13 mouse cellular contexts compared by ENCODE assay signal in the genomic region with DNA sequence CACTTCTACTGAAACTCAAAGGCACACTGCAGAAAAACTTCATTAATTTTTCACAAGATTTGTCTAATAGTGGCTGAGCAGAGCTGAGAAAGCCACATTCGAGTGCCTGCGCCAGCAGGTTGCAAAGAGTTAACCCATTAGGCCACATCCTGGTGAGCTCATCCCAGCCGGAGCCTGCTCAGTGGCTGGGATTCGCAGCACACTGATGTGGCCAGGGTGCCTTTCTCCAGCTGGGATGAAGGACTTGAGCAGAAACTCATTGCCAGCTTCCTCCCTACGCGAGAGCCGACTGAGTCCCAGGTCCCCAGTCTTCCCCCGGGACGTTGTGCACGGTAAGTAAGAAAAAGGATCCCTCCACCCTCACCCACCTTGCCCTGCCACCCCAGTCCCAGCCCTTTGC. TPM values are rescaled to one million over a fixed set of nuclear protein-coding genes. Genes with fewer than 3 reads are reported as not detected.
DNase-seq lines count a peak whose midpoint lies in the region; ATAC-seq and TF ChIP-seq lines count a peak whose summit lies in the region.
"Had no signal": no experiment of that assay in that cellular context is flagged by ENCODE, and none has a peak within 500 bp of the region (broad histone marks: within the 10 kb centered on the region; RNA-seq: fewer than 3 reads in every experiment).

Gene Pirt (plus strand): TSS at position 171 of the 400 bp plus-strand sequence.

- peak within 1 kb of the TSS; percentile 63 for H3K9ac ChIP-seq in heart, adult 2 months (ENCODE audit: low read depth, low read length)
- H3K9ac ChIP-seq in intestine, embryonic 16.5 days (ENCODE audit: low read depth, low read length) = peak within 1 kb of the TSS; percentile 27; the same call in 1 of the 2 replicates
- H3K9ac ChIP-seq: forebrain, embryonic 13.5 days had no signal

- intact Hi-C loops in heart, adult 2 months (cut with DNase I) = no loop called here

- H3K4me3 ChIP-seq in heart, adult 2 months = peak within 1 kb of the TSS; percentile 9
- peak within 1 kb of the TSS; percentile 69 for H3K4me3 ChIP-seq in E14TG2a.4 (replicated peaks; ENCODE audit: low read length)
- no peak within 1 kb of the TSS for H3K4me3 ChIP-seq in intestine, embryonic 16.5 days (ENCODE audit: low read length)
- H3K4me3 ChIP-seq in forebrain, embryonic 10.5 days = no peak within 1 kb of the TSS
- H3K4me3 ChIP-seq: forebrain, embryonic 13.5 days had no signal

- DNase-seq in heart, adult 2 months = peak; percentile 21 to 22
- no peak for DNase-seq in heart, adult 8-10 months (ENCODE audit: low spot score)
- no peak for DNase-seq in adrenal gland, postnatal 4 days (ENCODE audit: low spot score in 2 of 2)
- DNase-seq in yolk sac, embryonic 10.5 days (ENCODE audit: low spot score) = no peak
- DNase-seq in forebrain, embryonic 10.5 days (ENCODE audit: extremely low spot score, low spot score) = no peak
- no peak for DNase-seq in layer of hippocampus, adult 9-10 months (ENCODE audit: low spot score)
- DNase-seq: cerebellum, adult 18-20 months had no signal

- no peaks in the 10 kb centered on the region; the same call in 1 of the 2 replicates for H3K4me1 ChIP-seq in heart, adult 2 months (ENCODE audit: control insufficient read depth, insufficient read depth, low read length)
- H3K4me1 ChIP-seq in E14TG2a.4 (replicated peaks; ENCODE audit: low read depth, low read length) = peaks cover 50% of the 10 kb centered on the region
- peaks cover 7% of the 10 kb centered on the region; the same call in 1 of the 2 replicates for H3K4me1 ChIP-seq in intestine, embryonic 16.5 days (ENCODE audit: control insufficient read depth, insufficient read depth, low read length)
- H3K4me1 ChIP-seq in forebrain, embryonic 10.5 days = peaks cover 16% of the 10 kb centered on the region

- H3K9me3 ChIP-seq in E14TG2a.4 (ENCODE audit: low read length) = no peaks in the 10 kb centered on the region
- no peaks in the 10 kb centered on the region for H3K9me3 ChIP-seq in intestine, embryonic 16.5 days (ENCODE audit: control insufficient read depth, low read length)
- H3K9me3 ChIP-seq in forebrain, embryonic 10.5 days = no peaks in the 10 kb centered on the region
- H3K9me3 ChIP-seq: forebrain, embryonic 13.5 days had no signal

- H3K27ac ChIP-seq in heart, adult 2 months = peak within 1 kb of the TSS; percentile 69
- no peak within 1 kb of the TSS; the same call in 1 of the 2 replicates for H3K27ac ChIP-seq in intestine, embryonic 16.5 days (ENCODE audit: low read length)
- no peak within 1 kb of the TSS for H3K27ac ChIP-seq in forebrain, embryonic 10.5 days
- H3K27ac ChIP-seq: forebrain, embryonic 13.5 days; hindbrain, postnatal 0 days had no signal

- H3K79me2 ChIP-seq in heart, adult 2 months (replicated peaks; ENCODE audit: control insufficient read depth, insufficient read depth, low read length) = no peaks in the 10 kb centered on the region

- no peak within 1 kb of the TSS for H3K4me2 ChIP-seq in intestine, embryonic 16.5 days (ENCODE audit: low read depth, low read length)
- H3K4me2 ChIP-seq: forebrain, embryonic 13.5 days had no signal

- peak; percentile 49 for TF ChIP-seq POLR2A in heart, adult 2 months (IDR thresholded peaks at IDR 0.05; ENCODE audit: insufficient read depth, low read depth, low read length)

- no peak for ATAC-seq in intestine, embryonic 16.5 days
- ATAC-seq: forebrain, embryonic 13.5 days; hindbrain, postnatal 0 days; Patski had no signal

- no peaks in the 10 kb centered on the region for H3K36me3 ChIP-seq in heart, adult 2 months (ENCODE audit: control insufficient read depth, insufficient read depth, low read length)
- H3K36me3 ChIP-seq in E14TG2a.4 (ENCODE audit: insufficient read depth, low read length) = no peaks in the 10 kb centered on the region
- H3K36me3 ChIP-seq in intestine, embryonic 16.5 days (ENCODE audit: control insufficient read depth, insufficient read depth, low read length) = no peaks in the 10 kb centered on the region
- H3K36me3 ChIP-seq in forebrain, embryonic 10.5 days (replicated peaks) = no peaks in the 10 kb centered on the region

- H3K27me3 ChIP-seq in heart, adult 2 months (ENCODE audit: control insufficient read depth, insufficient read depth, low read length) = no peaks in the 10 kb centered on the region
- no peaks in the 10 kb centered on the region for H3K27me3 ChIP-seq in E14TG2a.4 (ENCODE audit: insufficient read depth, low read length)
- no peaks in the 10 kb centered on the region for H3K27me3 ChIP-seq in intestine, embryonic 16.5 days (replicated peaks; ENCODE audit: control insufficient read depth, insufficient read depth, low read length)
- H3K27me3 ChIP-seq in forebrain, embryonic 10.5 days (ENCODE audit: poor library complexity, severe bottlenecking) = peaks cover 22% of the 10 kb centered on the region
- H3K27me3 ChIP-seq: forebrain, embryonic 13.5 days had no signal

- no peak for TF ChIP-seq EP300 in heart, adult 2 months (IDR thresholded peaks at IDR 0.05; ENCODE audit: insufficient read depth, low read depth, low read length)

- TF ChIP-seq CTCF in heart, adult 2 months (IDR thresholded peaks at IDR 0.05) = no peak
- TF ChIP-seq CTCF in E14TG2a.4 (conservative IDR thresholded peaks at IDR 0.05; ENCODE audit: low read length) = no peak

- 19% methylated on average over 10 of the region's 10 CpGs for WGBS in heart, adult 2 months
- 46% methylated on average over 10 of the region's 10 CpGs for WGBS in intestine, embryonic 16.5 days
- 46% methylated on average over 10 of the region's 10 CpGs for WGBS in forebrain, embryonic 10.5 days

RNA-seq across cellular contexts. Expression of gene Pirt, which starts in this region (rescaled TPM):
- total RNA-seq in heart, adult 2 months (2021) = 1 to 10 TPM; 7.9 to 8.3 TPM
- polyA plus RNA-seq in heart, adult 2 months (2012; rRNA removed) = 6.6 and 13.6 TPM in 2 replicates
- total RNA-seq in heart, adult 8-10 months (2022) = 1 to 10 TPM; 4.0 to 6.4 (median 6.1) TPM
- 10 to 100 TPM; 16.7 to 20.5 TPM for total RNA-seq in adrenal gland, postnatal 4 days (2021)
- polyA plus RNA-seq in intestine, embryonic 16.5 days (2015; fragmentation: Nextera tagmentation; extraction: Ambion mirVana) = 6.7 and 6.8 TPM in 2 replicates
- polyA plus RNA-seq in forebrain, embryonic 10.5 days (2016; fragmentation: Nextera tagmentation; extraction: Ambion mirVana) = 0.04 TPM in 1 of 2 replicates, not detected in the other
- total RNA-seq: megakaryocyte progenitor cell, adult 5-6 weeks had no signal
- polyA plus RNA-seq: Patski had no signal

Comparison
In these comparisons a context has a peak if more than half of its experiments do, and no peak if none do; other contexts are left out.
1. DNase-seq: peak in heart, adult 2 months (2 of 2); none in heart, adult 8-10 months (single experiment), adrenal gland, postnatal 4 days (0 of 2), yolk sac, embryonic 10.5 days (single experiment), forebrain, embryonic 10.5 days (single experiment) and layer of hippocampus, adult 9-10 months (single experiment).
2. H3K4me3 ChIP-seq: peak in heart, adult 2 months (single experiment) and E14TG2a.4 (single experiment); none in intestine, embryonic 16.5 days (single experiment) and forebrain, embryonic 10.5 days (single experiment).